Mouse (Mus musculus) liver, embryonic 14.5 days (tissue): ENCODE data around the gene Gstp2.

ENCODE experiments used
- CTCF ChIP-seq: IDR thresholded peaks from 2 replicates; pipeline ENCODE4 v1.5.1; 2016; ENCODE audit warnings: antibody characterized with exemption, low read depth, control low read depth
- EP300 ChIP-seq: IDR thresholded peaks from 2 replicates; pipeline ENCODE4 v1.6.1; 2016; ENCODE audit warnings: antibody characterized with exemption, low read depth

GRCm38 (mm10) chr19:4066280-4066679 is 20.5 kb upstream of the Gstp2 start:
- TF ChIP-seq CTCF: no peak
- no peak for TF ChIP-seq EP300
